Comparison of ENCODE assay signal across 8 mouse cellular contexts in genomic region chr1:93176525-93177332, GRCm38 (mm10). TPM values are rescaled to one million over a fixed set of nuclear protein-coding genes. Genes with fewer than 3 reads are reported as not detected.
DNase-seq lines count a peak whose midpoint lies in the region; ATAC-seq lines count a peak whose summit lies in the region.
"Had no signal": no experiment of that assay in that cellular context is flagged by ENCODE, and none has a peak within 500 bp of the region (broad histone marks: within the 10 kb centered on the region; RNA-seq: fewer than 3 reads in every experiment).

No protein-coding gene starts in this region.

- no peaks in the 10 kb centered on the region for H3K9me3 ChIP-seq in forebrain, embryonic 11.5 days (ENCODE audit: control insufficient read depth, low read length)
- H3K9me3 ChIP-seq in heart, embryonic 15.5 days (replicated peaks), result no peaks in the 10 kb centered on the region
- H3K9me3 ChIP-seq in liver, embryonic 12.5 days (replicated peaks), result no peaks in the 10 kb centered on the region
- no peaks in the 10 kb centered on the region for H3K9me3 ChIP-seq in neural tube, embryonic 12.5 days

- H3K9ac ChIP-seq in forebrain, embryonic 11.5 days (ENCODE audit: low read length), result peak overlapping the region; percentile 71
- H3K9ac ChIP-seq in heart, embryonic 15.5 days, result peak overlapping the region; percentile 49
- no peak overlapping the region for H3K9ac ChIP-seq in liver, embryonic 12.5 days
- peak overlapping the region; percentile 48 for H3K9ac ChIP-seq in neural tube, embryonic 12.5 days

- H3K27ac ChIP-seq in forebrain, embryonic 11.5 days (ENCODE audit: low read depth, low read length), result no peak overlapping the region
- peak overlapping the region; percentile 67 for H3K27ac ChIP-seq in heart, embryonic 15.5 days
- 0 out of 2 replicates have a peak overlapping the region, but pooled peaks have one; percentile 6 for H3K27ac ChIP-seq in liver, embryonic 12.5 days
- no peak overlapping the region for H3K27ac ChIP-seq in neural tube, embryonic 12.5 days

- ATAC-seq in forebrain, embryonic 11.5 days (replicated peaks; ENCODE audit: low FRiP score), result peak; percentile 75
- ATAC-seq in heart, embryonic 15.5 days (replicated peaks; ENCODE audit: insufficient number of reproducible peaks, insufficient read depth, low FRiP score, low read depth), result peak; percentile 63
- ATAC-seq in liver, embryonic 12.5 days, result 0 out of 2 replicates have a peak, but pooled peaks have one; percentile 16
- ATAC-seq in neural tube, embryonic 12.5 days (ENCODE audit: low FRiP score, low read depth), result peak; percentile 72

- 1% methylated on average over 42 of the region's 44 CpGs for WGBS in forebrain, embryonic 11.5 days
- WGBS in heart, embryonic 15.5 days, result 5% methylated on average over 35 of the region's 44 CpGs
- 3% methylated on average over 35 of the region's 44 CpGs for WGBS in liver, embryonic 12.5 days (ENCODE audit: insufficient replicate concordance)
- WGBS in neural tube, embryonic 12.5 days, result 2% methylated on average over 44 of the region's 44 CpGs

- H3K4me3 ChIP-seq in forebrain, embryonic 11.5 days (ENCODE audit: low read depth, low read length), result peak overlapping the region; percentile 39
- H3K4me3 ChIP-seq in heart, embryonic 15.5 days, result peak overlapping the region; percentile 44
- peak overlapping the region; percentile 23 for H3K4me3 ChIP-seq in liver, embryonic 12.5 days
- H3K4me3 ChIP-seq in neural tube, embryonic 12.5 days, result peak overlapping the region; percentile 38

- peak; percentile 55 for DNase-seq in adrenal gland, postnatal 25 days
- peak; percentile 83 for DNase-seq in forebrain, embryonic 11.5 days (ENCODE audit: low spot score)
- peak; percentile 89 for DNase-seq in kidney, postnatal 10 days
- peak; percentile 28 for DNase-seq in urinary bladder, postnatal 10 days (ENCODE audit: low spot score)

- H3K4me2 ChIP-seq in forebrain, embryonic 11.5 days (ENCODE audit: low read depth, low read length, severe bottlenecking), result peak overlapping the region; percentile 88
- H3K4me2 ChIP-seq in heart, embryonic 15.5 days, result peak overlapping the region; percentile 77
- H3K4me2 ChIP-seq in liver, embryonic 12.5 days, result peak overlapping the region; percentile 58
- peak overlapping the region; percentile 87 for H3K4me2 ChIP-seq in neural tube, embryonic 12.5 days (replicated peaks)

- H3K36me3 ChIP-seq in forebrain, embryonic 11.5 days (ENCODE audit: control insufficient read depth, insufficient read depth, low read length), result no peaks in the 10 kb centered on the region
- no peaks in the 10 kb centered on the region for H3K36me3 ChIP-seq in heart, embryonic 15.5 days
- H3K36me3 ChIP-seq in liver, embryonic 12.5 days, result no peaks in the 10 kb centered on the region
- no peaks in the 10 kb centered on the region for H3K36me3 ChIP-seq in neural tube, embryonic 12.5 days

- H3K27me3 ChIP-seq in forebrain, embryonic 11.5 days (ENCODE audit: control insufficient read depth, insufficient read depth, low read length), result no peaks in the 10 kb centered on the region
- H3K27me3 ChIP-seq in heart, embryonic 15.5 days, result peaks cover 52% of the 10 kb centered on the region
- H3K27me3 ChIP-seq in liver, embryonic 12.5 days (replicated peaks), result peaks cover 56% of the 10 kb centered on the region
- peaks cover 5% of the 10 kb centered on the region; the same call in 1 of the 2 replicates for H3K27me3 ChIP-seq in neural tube, embryonic 12.5 days (replicated peaks)

- peaks cover 8% of the 10 kb centered on the region for H3K4me1 ChIP-seq in forebrain, embryonic 11.5 days (replicated peaks; ENCODE audit: control insufficient read depth, insufficient read depth, low read length)
- H3K4me1 ChIP-seq in heart, embryonic 15.5 days (replicated peaks), result peaks cover 16% of the 10 kb centered on the region
- 0 out of 2 replicates have a peak, but pooled peaks cover 5% of the 10 kb centered on the region for H3K4me1 ChIP-seq in liver, embryonic 12.5 days
- peaks cover 15% of the 10 kb centered on the region for H3K4me1 ChIP-seq in neural tube, embryonic 12.5 days

RNA-seq across cellular contexts. Expression of gene Crocc2, which starts 8.2 kb away (rescaled TPM):
- total RNA-seq in adrenal gland, postnatal 25 days (2021), result 0.03 TPM in 1 of 2 replicates, not detected in the other
- 0.04 and 0.07 TPM in 2 replicates for polyA plus RNA-seq in forebrain, embryonic 11.5 days (2014; fragmentation: Nextera tagmentation; extraction: Ambion mirVana)
- polyA plus RNA-seq in heart, embryonic 15.5 days (2015; fragmentation: Nextera tagmentation; extraction: Ambion mirVana), result 0.26 and 0.55 TPM in 2 replicates
- 0.02 and 0.04 TPM in 2 replicates for polyA plus RNA-seq in liver, embryonic 12.5 days (2016; fragmentation: Nextera tagmentation; extraction: Ambion mirVana)
- 0.15 and 0.19 TPM in 2 replicates for polyA plus RNA-seq in neural tube, embryonic 12.5 days (2016; fragmentation: Nextera tagmentation; extraction: Ambion mirVana)

RNA-seq across cellular contexts. Expression of gene 2310007B03Rik, which starts 16.0 kb away (rescaled TPM):
- total RNA-seq in adrenal gland, postnatal 25 days (2021), result not detected in 2 replicates
- polyA plus RNA-seq in forebrain, embryonic 11.5 days (2014; fragmentation: Nextera tagmentation; extraction: Ambion mirVana), result 0.29 and 0.64 TPM in 2 replicates
- 0.38 and 1.2 TPM in 2 replicates for polyA plus RNA-seq in heart, embryonic 15.5 days (2015; fragmentation: Nextera tagmentation; extraction: Ambion mirVana)
- not detected in 2 replicates for polyA plus RNA-seq in liver, embryonic 12.5 days (2016; fragmentation: Nextera tagmentation; extraction: Ambion mirVana)
- polyA plus RNA-seq in neural tube, embryonic 12.5 days (2016; fragmentation: Nextera tagmentation; extraction: Ambion mirVana), result 0.09 and 0.29 TPM in 2 replicates
- polyA plus RNA-seq: spleen, adult 2 months had no signal

RNA-seq across cellular contexts. Expression of gene Agxt, which starts 41.7 kb away (rescaled TPM):
- total RNA-seq in adrenal gland, postnatal 25 days (2021), result 3.6 TPM in 1 of 2 replicates, not detected in the other
- not detected in 2 replicates for polyA plus RNA-seq in forebrain, embryonic 11.5 days (2014; fragmentation: Nextera tagmentation; extraction: Ambion mirVana)
- 0.14 TPM in 1 of 2 replicates, not detected in the other for polyA plus RNA-seq in heart, embryonic 15.5 days (2015; fragmentation: Nextera tagmentation; extraction: Ambion mirVana)
- 1.7 and 2.2 TPM in 2 replicates for polyA plus RNA-seq in liver, embryonic 12.5 days (2016; fragmentation: Nextera tagmentation; extraction: Ambion mirVana)
- polyA plus RNA-seq in neural tube, embryonic 12.5 days (2016; fragmentation: Nextera tagmentation; extraction: Ambion mirVana), result not detected in 2 replicates
- polyA plus RNA-seq: spleen, adult 2 months had no signal

RNA-seq across cellular contexts. Expression of gene Sned1, which starts 58.9 kb away (rescaled TPM):
- total RNA-seq in adrenal gland, postnatal 25 days (2021), result 32.5 and 34.1 TPM in 2 replicates
- polyA plus RNA-seq in forebrain, embryonic 11.5 days (2014; fragmentation: Nextera tagmentation; extraction: Ambion mirVana), result 2.2 and 3.2 TPM in 2 replicates
- 3.0 and 7.8 TPM in 2 replicates for polyA plus RNA-seq in heart, embryonic 15.5 days (2015; fragmentation: Nextera tagmentation; extraction: Ambion mirVana)
- 0.52 and 1.4 TPM in 2 replicates for polyA plus RNA-seq in liver, embryonic 12.5 days (2016; fragmentation: Nextera tagmentation; extraction: Ambion mirVana)
- polyA plus RNA-seq in neural tube, embryonic 12.5 days (2016; fragmentation: Nextera tagmentation; extraction: Ambion mirVana), result 10.4 and 12.4 TPM in 2 replicates

Comparison
In these comparisons a context has a peak if more than half of its experiments do, and no peak if none do; other contexts are left out.
1. DNase-seq: peak in every context shown above with its lines; median percentile 89 in kidney, postnatal 10 days; 83 in forebrain, embryonic 11.5 days; 55 in adrenal gland, postnatal 25 days; 28 in urinary bladder, postnatal 10 days.
2. ATAC-seq: peak in every context shown above with its lines; median percentile 75 in forebrain, embryonic 11.5 days; 72 in neural tube, embryonic 12.5 days; 63 in heart, embryonic 15.5 days; 16 in liver, embryonic 12.5 days.
3. H3K27ac ChIP-seq: peak in heart, embryonic 15.5 days (single experiment) and liver, embryonic 12.5 days (single experiment); none in forebrain, embryonic 11.5 days (single experiment) and neural tube, embryonic 12.5 days (single experiment).
4. Peak in every context shown above with its lines, with median percentiles within 50 percentile points of each other: H3K4me2 ChIP-seq and H3K4me3 ChIP-seq.